Comparison of ENCODE assay signal across 9 mouse cellular contexts in genomic region chr10:94462386-94463064, GRCm38 (mm10).
DNase-seq lines count a peak whose midpoint lies in the region; ATAC-seq and TF ChIP-seq lines count a peak whose summit lies in the region.
"Had no signal": no experiment of that assay in that cellular context is flagged by ENCODE, and none has a peak within 500 bp of the region (broad histone marks: within the 10 kb centered on the region; RNA-seq: fewer than 3 reads in every experiment).

No protein-coding gene starts in this region.

- no peaks in the 10 kb centered on the region for H3K27me3 ChIP-seq in heart, adult 2 months (ENCODE audit: control insufficient read depth, insufficient read depth, low read length)
- no peaks in the 10 kb centered on the region for H3K27me3 ChIP-seq in stomach, embryonic 16.5 days (ENCODE audit: control insufficient read depth, insufficient read depth, low read length)
- H3K27me3 ChIP-seq in forebrain, embryonic 10.5 days (ENCODE audit: poor library complexity, severe bottlenecking), result no peaks in the 10 kb centered on the region

- peaks cover 29% of the 10 kb centered on the region for H3K4me1 ChIP-seq in heart, adult 2 months (ENCODE audit: control insufficient read depth, insufficient read depth, low read length)
- peaks cover 16% of the 10 kb centered on the region for H3K4me1 ChIP-seq in stomach, embryonic 16.5 days (ENCODE audit: control insufficient read depth, insufficient read depth, low read length)
- H3K4me1 ChIP-seq in forebrain, embryonic 10.5 days, result no peaks in the 10 kb centered on the region

- peak overlapping the region; percentile 91 for H3K27ac ChIP-seq in heart, adult 2 months
- H3K27ac ChIP-seq in stomach, embryonic 16.5 days (ENCODE audit: low read length), result peak overlapping the region; percentile 74
- no peak overlapping the region for H3K27ac ChIP-seq in forebrain, embryonic 10.5 days
- H3K27ac ChIP-seq: embryonic facial prominence, embryonic 13.5 days had no signal

- intact Hi-C loops in heart, adult 2 months (cut with DNase I), result loop anchor here (2.0 kb wide), 3 partner anchors 18 to 52 kb away; no protein-coding TSS in a partner anchor

- TF ChIP-seq POLR2A in heart, adult 2 months (IDR thresholded peaks at IDR 0.05; ENCODE audit: insufficient read depth, low read depth, low read length), result peak; percentile 28

- TF ChIP-seq EP300 in heart, adult 2 months (IDR thresholded peaks at IDR 0.05; ENCODE audit: insufficient read depth, low read depth, low read length), result peak; percentile 98

- DNase-seq in right cerebral cortex, postnatal 10 days (ENCODE audit: low spot score in 2 of 2), result peak; percentile 36 to 40
- no peak for DNase-seq in right cerebral cortex, postnatal 25 days
- DNase-seq in heart, adult 2 months, result peak; percentile 87 to 91
- peak; percentile 94 for DNase-seq in kidney, postnatal 10 days
- DNase-seq in frontal cortex, postnatal 25 days (ENCODE audit: low spot score in 2 of 2), result no peak
- DNase-seq in forebrain, embryonic 10.5 days (ENCODE audit: extremely low spot score, low spot score), result no peak
- DNase-seq in right cerebral cortex, adult 18-20 months, result no peak

- no peak overlapping the region for H3K4me2 ChIP-seq in stomach, embryonic 16.5 days (ENCODE audit: low read depth, low read length)
- H3K4me2 ChIP-seq: embryonic facial prominence, embryonic 13.5 days had no signal

- H3K9ac ChIP-seq in heart, adult 2 months (ENCODE audit: low read depth, low read length), result peak overlapping the region; percentile 1; the same call in 1 of the 2 replicates
- H3K9ac ChIP-seq in stomach, embryonic 16.5 days (ENCODE audit: low read length), result no peak overlapping the region
- H3K9ac ChIP-seq: embryonic facial prominence, embryonic 13.5 days had no signal

- no peaks in the 10 kb centered on the region for H3K9me3 ChIP-seq in stomach, embryonic 16.5 days (replicated peaks; ENCODE audit: control insufficient read depth, low read length)
- H3K9me3 ChIP-seq in forebrain, embryonic 10.5 days, result no peaks in the 10 kb centered on the region

- peak; percentile 75 for ATAC-seq in stomach, embryonic 16.5 days (ENCODE audit: insufficient read depth, low FRiP score)

- 17% methylated on average over 15 of the region's 15 CpGs for WGBS in heart, adult 2 months
- WGBS in stomach, embryonic 16.5 days, result 48% methylated on average over 15 of the region's 15 CpGs
- WGBS in forebrain, embryonic 10.5 days, result 84% methylated on average over 15 of the region's 15 CpGs

- H3K36me3 ChIP-seq in heart, adult 2 months (ENCODE audit: control insufficient read depth, insufficient read depth, low read length), result peaks cover 13% of the 10 kb centered on the region
- H3K36me3 ChIP-seq in stomach, embryonic 16.5 days (ENCODE audit: control insufficient read depth, insufficient read depth, low read length), result no peaks in the 10 kb centered on the region
- no peaks in the 10 kb centered on the region for H3K36me3 ChIP-seq in forebrain, embryonic 10.5 days (replicated peaks)
- H3K36me3 ChIP-seq: embryonic facial prominence, embryonic 13.5 days had no signal

- TF ChIP-seq CTCF in heart, adult 2 months (IDR thresholded peaks at IDR 0.05), result no peak

- no peaks in the 10 kb centered on the region for H3K79me2 ChIP-seq in heart, adult 2 months (replicated peaks; ENCODE audit: control insufficient read depth, insufficient read depth, low read length)

- no peak overlapping the region for H3K4me3 ChIP-seq in heart, adult 2 months
- H3K4me3 ChIP-seq in stomach, embryonic 16.5 days (replicated peaks; ENCODE audit: low read length), result no peak overlapping the region
- H3K4me3 ChIP-seq in forebrain, embryonic 10.5 days, result no peak overlapping the region
- H3K4me3 ChIP-seq: embryonic facial prominence, embryonic 13.5 days had no signal

Comparison
In these comparisons a context has a peak if more than half of its experiments do, and no peak if none do; other contexts are left out.
1. DNase-seq: peak in right cerebral cortex, postnatal 10 days (2 of 2), heart, adult 2 months (2 of 2) and kidney, postnatal 10 days (single experiment); none in right cerebral cortex, postnatal 25 days (single experiment), frontal cortex, postnatal 25 days (0 of 2), forebrain, embryonic 10.5 days (single experiment) and right cerebral cortex, adult 18-20 months (single experiment).